Mouse (Mus musculus) left cerebral cortex, postnatal 4 days (tissue): Measurements from ENCODE around the gene Fam171a2. TPM values are rescaled to one million over a fixed set of nuclear protein-coding genes. Genes with fewer than 3 reads are reported as not detected.

Experiments used
- DNase-seq: peaks from one replicate; pipeline ENCODE4 v3.0.0-alpha.2; 2022
- intact Hi-C: fragments of 180-260 bp; cut with DNase I; formaldehyde crosslinking; loops from one replicate; pipeline ENCODE4 v1.15.1; 2025
- total RNA-seq, 2 experiments: library from RNA; stranded (reverse); gene quantifications; 2 replicates each; pipeline ENCODE4 v1.2.3; 2021

Fam171a2 gene
- total RNA-seq, 2 experiments from 2014 or later, result 237 to 243 TPM

- intact Hi-C loops, result no loop called here
- no peak for DNase-seq
Observed at GRCm38 (mm10) chr11:102460541-102460940, 13.1 kb upstream of the Fam171a2 start.

- intact Hi-C loops, result no loop called here
- peak; percentile 75 for DNase-seq
Observed at GRCm38 (mm10) chr11:102455740-102456396, 8.4 kb upstream of the Fam171a2 start.

GRCm38 (mm10) chr11:102453131-102453530 is 5.6 kb upstream of the Fam171a2 start:
- DNase-seq, result no peak
- intact Hi-C loops, result no loop called here

GRCm38 (mm10) chr11:102449043-102450008 is 1.8 kb upstream of the Fam171a2 start:
- no peak for DNase-seq
- intact Hi-C loops, result no loop called here

GRCm38 (mm10) chr11:102448327-102448726 is 845 bp upstream of the Fam171a2 start:
- no peak for DNase-seq
- intact Hi-C loops, result no loop called here

GRCm38 (mm10) chr11:102446581-102447461 is 661 bp downstream of the Fam171a2 start:
- DNase-seq, result peak; percentile 76
- intact Hi-C loops, result no loop called here

- intact Hi-C loops, result no loop called here
Observed at GRCm38 (mm10) chr11:102445891-102446361, 1.6 kb downstream of the Fam171a2 start.

GRCm38 (mm10) chr11:102445264-102445890 is 2.1 kb downstream of the Fam171a2 start:
- no peak for DNase-seq
- intact Hi-C loops, result no loop called here

More at GRCm38 (mm10) chr11:102445891-102446361, 1.6 kb downstream of the Fam171a2 start:
- peak; percentile 78 for DNase-seq

- intact Hi-C loops, result no loop called here
Observed at GRCm38 (mm10) chr11:102444781-102445180, 2.7 kb downstream of the Fam171a2 start.

GRCm38 (mm10) chr11:102444321-102444720 is 3.2 kb downstream of the Fam171a2 start:
- intact Hi-C loops, result no loop called here
- DNase-seq, result no peak

More at GRCm38 (mm10) chr11:102444781-102445180, 2.7 kb downstream of the Fam171a2 start:
- DNase-seq, result no peak

- intact Hi-C loops, result no loop called here
- DNase-seq, result no peak
Observed at GRCm38 (mm10) chr11:102443740-102444139, 3.7 kb downstream of the Fam171a2 start.

GRCm38 (mm10) chr11:102442089-102442488 is 5.4 kb downstream of the Fam171a2 start:
- intact Hi-C loops, result no loop called here
- DNase-seq, result no peak

GRCm38 (mm10) chr11:102441434-102441833 is 6.0 kb downstream of the Fam171a2 start:
- no peak for DNase-seq
- intact Hi-C loops, result no loop called here

GRCm38 (mm10) chr11:102440255-102440654 is 7.2 kb downstream of the Fam171a2 start:
- intact Hi-C loops, result no loop called here
- DNase-seq, result no peak

- intact Hi-C loops, result no loop called here
- DNase-seq, result no peak
Observed at GRCm38 (mm10) chr11:102439093-102440082, 8.1 kb downstream of the Fam171a2 start.

GRCm38 (mm10) chr11:102438212-102439092 is 9.0 kb downstream of the Fam171a2 start:
- intact Hi-C loops, result no loop called here
- DNase-seq, result peak; percentile 96

- intact Hi-C loops, result no loop called here
- peak; percentile 76 for DNase-seq
Observed at GRCm38 (mm10) chr11:102437120-102438061, 10.1 kb downstream of the Fam171a2 start.
